ENCODE assay signal across 8 mouse cellular contexts in genomic region chr2:158546751-158547150, GRCm38 (mm10). TPM values are rescaled to one million over a fixed set of nuclear protein-coding genes. Genes with fewer than 3 reads are reported as not detected.
DNase-seq lines count a peak whose midpoint lies in the region; ATAC-seq and TF ChIP-seq lines count a peak whose summit lies in the region.

No protein-coding gene starts in this region.

- H3K9ac ChIP-seq in lung, postnatal 0 days (replicated peaks; ENCODE audit: low read depth), result no peak overlapping the region

- H3K4me3 ChIP-seq in cerebellum, adult 2 months (replicated peaks; ENCODE audit: insufficient read depth, low read depth, low read length), result no peak overlapping the region
- H3K4me3 ChIP-seq in lung, postnatal 0 days (ENCODE audit: low read depth, low read length), result no peak overlapping the region

- ATAC-seq in frontal cortex, adult (ENCODE audit: low TSS enrichment), result peak; percentile 87
- peak; percentile 82 to 85 for ATAC-seq in hematopoietic stem cell, adult 5-6 weeks (replicated peaks in 1 of 2; ENCODE audit: insufficient read depth in 1 of 2, low FRiP score in 2 of 2, low TSS enrichment in 1 of 2, low read depth in 1 of 2, poor library complexity in 2 of 2, severe bottlenecking in 2 of 2)
- peak; percentile 63 for ATAC-seq in lung, postnatal 0 days

- no peak for TF ChIP-seq POLR2A in cerebellum, adult 2 months (IDR thresholded peaks at IDR 0.05; ENCODE audit: borderline replicate concordance, insufficient read depth, low read length)

- H3K36me3 ChIP-seq in lung, postnatal 0 days (ENCODE audit: insufficient read depth, low read length), result no peaks in the 10 kb centered on the region

- 4% methylated on average over 17 of the region's 17 CpGs for WGBS in cerebellum, adult 2 months
- 3% methylated on average over 17 of the region's 17 CpGs for WGBS in lung, postnatal 0 days

- peak; percentile 76 for DNase-seq in Muller cell, postnatal 12 days (ENCODE audit: inconsistent ontology term)
- peak; percentile 52 to 67 for DNase-seq in cerebellum, adult 2 months
- peak; percentile 54 to 81 for DNase-seq in layer of hippocampus, adult 8-10 months (ENCODE audit: low spot score in 2 of 2)
- peak; percentile 78 for DNase-seq in lung, postnatal 0 days (ENCODE audit: low spot score)
- DNase-seq in retina, embryonic 14.5 days (ENCODE audit: low spot score), result peak; percentile 90
- peak; percentile 70 to 73 for DNase-seq in thymus, postnatal 36 days

- H3K9me3 ChIP-seq in lung, postnatal 0 days (ENCODE audit: low read length), result no peaks in the 10 kb centered on the region

- H3K27ac ChIP-seq in cerebellum, adult 2 months (ENCODE audit: insufficient read depth, low read length), result no peak overlapping the region
- H3K27ac ChIP-seq in lung, postnatal 0 days (ENCODE audit: low read length), result no peak overlapping the region

- TF ChIP-seq EP300 in lung, postnatal 0 days (IDR thresholded peaks at IDR 0.05), result no peak

- H3K4me1 ChIP-seq in cerebellum, adult 2 months (ENCODE audit: control insufficient read depth, insufficient read depth, low read length), result no peaks in the 10 kb centered on the region
- H3K4me1 ChIP-seq in lung, postnatal 0 days (ENCODE audit: insufficient read depth, low read depth, low read length), result no peaks in the 10 kb centered on the region

- no peak overlapping the region for H3K4me2 ChIP-seq in lung, postnatal 0 days (replicated peaks; ENCODE audit: low read depth, low read length)

- peak; percentile 76 for TF ChIP-seq CTCF in cerebellum, adult 2 months (IDR thresholded peaks at IDR 0.05; ENCODE audit: borderline replicate concordance, insufficient read depth, low read depth, low read length)
- peak; percentile 93 for TF ChIP-seq CTCF in lung, postnatal 0 days (IDR thresholded peaks at IDR 0.05)

- H3K27me3 ChIP-seq in cerebellum, adult 2 months (ENCODE audit: control insufficient read depth, insufficient read depth, low read length), result no peaks in the 10 kb centered on the region
- H3K27me3 ChIP-seq in lung, postnatal 0 days (replicated peaks; ENCODE audit: insufficient read depth, low read length), result no peaks in the 10 kb centered on the region

RNA-seq across cellular contexts. Expression of gene Arhgap40, which starts 34.2 kb away (rescaled TPM):
- polyA plus RNA-seq in cerebellum, adult 2 months (2012; rRNA removed), result 0.16 and 0.20 TPM in 2 replicates
- total RNA-seq in hematopoietic stem cell, adult 5-6 weeks (2017), result not detected in 2 replicates
- under 1 TPM in 1 of 4 experiments, not detected in 3; 0.56 TPM for total RNA-seq in layer of hippocampus, adult 8-10 months (2022)
- polyA plus RNA-seq in lung, postnatal 0 days (2015; fragmentation: Nextera tagmentation; extraction: Ambion mirVana), result 0.18 and 0.40 TPM in 2 replicates

RNA-seq across cellular contexts. Expression of gene Adig, which starts 44.3 kb away (rescaled TPM):
- 0.43 TPM in 1 of 2 replicates, not detected in the other for polyA plus RNA-seq in cerebellum, adult 2 months (2012; rRNA removed)
- not detected in 2 replicates for total RNA-seq in hematopoietic stem cell, adult 5-6 weeks (2017)
- not detected for total RNA-seq in layer of hippocampus, adult 8-10 months (2022)
- 0.45 and 0.62 TPM in 2 replicates for polyA plus RNA-seq in lung, postnatal 0 days (2015; fragmentation: Nextera tagmentation; extraction: Ambion mirVana)
